Mouse (Mus musculus) thymus, postnatal 36 days (tissue): ENCODE data around the gene Eprs.
"Not testable (repeated sequence)": the region's sequence is repeated elsewhere in the genome, so short reads cannot be mapped to it uniquely, and the experiment has no call there.

Source experiments
- DNase-seq, 2 experiments: peaks; one replicate each; pipeline ENCODE4 v3.0.0; 2022; ENCODE audit warnings: mixed read lengths in 2 of 2

Gene Eprs

DNA sequence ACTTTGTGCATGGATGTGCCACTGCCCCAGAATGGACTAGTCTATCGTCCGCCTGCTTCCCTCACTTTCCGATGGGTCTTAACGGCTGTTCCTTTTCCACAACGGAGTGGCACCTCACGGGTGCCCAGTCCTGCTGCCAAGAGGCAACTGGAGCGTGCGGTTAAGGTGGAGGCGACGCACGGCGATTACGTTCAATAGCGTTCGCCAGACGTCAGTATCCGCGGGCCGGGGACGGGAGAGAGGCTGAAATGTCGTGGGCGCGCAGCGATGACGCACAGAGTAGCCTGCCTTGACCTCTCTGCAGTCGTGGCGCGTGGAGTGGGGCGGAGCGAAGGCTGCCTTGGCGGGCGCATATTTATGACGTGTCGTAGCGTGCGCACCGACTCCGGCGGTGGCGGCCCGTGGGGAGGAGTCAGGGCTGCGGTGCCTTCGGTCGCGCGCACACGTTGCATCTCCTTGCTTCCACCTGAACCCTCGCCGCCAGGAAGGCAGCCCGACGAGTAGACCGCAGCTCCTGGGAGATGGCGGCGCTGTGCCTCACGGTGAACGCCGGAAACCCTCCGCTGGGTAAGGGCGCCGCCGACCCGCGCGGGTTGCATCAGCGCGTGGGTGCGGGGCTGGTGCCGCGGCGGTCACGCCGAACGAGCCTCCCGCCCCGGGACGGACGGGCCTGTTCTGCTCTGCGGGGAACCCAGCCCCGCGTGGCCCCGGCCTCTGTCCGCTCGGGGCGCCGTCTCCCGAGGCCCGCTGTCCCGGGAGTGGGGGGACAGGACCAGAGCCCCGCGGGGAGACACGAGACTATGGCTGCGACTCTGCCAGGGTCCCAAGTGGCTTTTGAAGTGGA is at the start of gene Eprs:
Gene Eprs (plus strand): TSS at position 368 of the 844 bp plus-strand sequence.
- DNase-seq = peak; percentile 99

DNA sequence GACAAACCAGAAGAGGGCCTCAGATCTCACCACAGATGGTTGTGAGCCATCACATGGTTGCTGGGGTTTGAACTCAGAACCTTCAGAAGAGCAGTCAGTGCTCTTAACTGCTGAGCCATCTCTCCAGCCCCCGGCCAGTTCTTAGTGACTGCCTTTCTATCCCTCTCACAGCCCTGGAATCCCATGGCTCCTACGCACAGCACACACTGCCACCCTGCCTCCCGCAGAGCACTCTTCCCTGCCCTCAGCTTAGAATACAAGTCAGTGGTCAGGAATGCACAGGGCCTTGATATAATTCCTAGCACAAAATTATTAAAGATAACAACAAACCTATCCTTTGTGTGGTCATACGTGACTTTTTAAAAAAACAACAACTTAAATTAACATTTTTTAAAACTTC is 48.3 kb upstream of the Eprs start:
- DNase-seq = no peak

DNA sequence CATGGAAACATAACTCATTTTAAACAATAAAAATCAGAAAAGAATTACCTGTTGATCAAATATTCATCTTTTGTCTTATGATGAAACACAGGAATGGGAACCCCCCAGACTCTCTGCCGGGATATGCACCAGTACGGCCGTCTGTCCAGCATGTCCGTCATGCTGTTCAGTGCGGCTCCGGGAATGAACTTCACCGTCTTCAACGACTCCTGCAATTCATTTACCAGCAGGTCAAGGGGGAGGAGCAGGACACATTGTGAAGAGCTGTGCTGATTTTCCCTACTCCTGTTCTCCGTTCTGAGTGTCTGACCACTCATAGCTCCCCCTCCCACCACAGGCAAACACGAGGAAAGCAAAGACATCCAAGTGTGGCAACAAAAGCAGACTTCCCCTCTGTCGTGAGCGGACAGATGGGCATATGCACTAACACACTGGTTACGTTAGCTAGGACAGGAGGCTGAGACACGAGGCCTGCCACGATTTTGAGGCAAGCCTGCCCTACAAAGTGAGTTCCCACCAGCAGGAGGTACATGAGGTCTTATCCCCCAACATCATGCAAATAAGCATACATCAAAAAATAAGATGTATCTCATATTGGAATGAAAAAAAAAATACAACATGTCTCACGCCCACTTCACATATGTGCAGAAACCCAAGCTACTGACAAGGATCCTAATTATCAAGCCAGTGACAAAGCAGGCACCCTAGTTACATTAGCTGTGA is 46.8 kb upstream of the Eprs start:
- no peak for DNase-seq

DNA sequence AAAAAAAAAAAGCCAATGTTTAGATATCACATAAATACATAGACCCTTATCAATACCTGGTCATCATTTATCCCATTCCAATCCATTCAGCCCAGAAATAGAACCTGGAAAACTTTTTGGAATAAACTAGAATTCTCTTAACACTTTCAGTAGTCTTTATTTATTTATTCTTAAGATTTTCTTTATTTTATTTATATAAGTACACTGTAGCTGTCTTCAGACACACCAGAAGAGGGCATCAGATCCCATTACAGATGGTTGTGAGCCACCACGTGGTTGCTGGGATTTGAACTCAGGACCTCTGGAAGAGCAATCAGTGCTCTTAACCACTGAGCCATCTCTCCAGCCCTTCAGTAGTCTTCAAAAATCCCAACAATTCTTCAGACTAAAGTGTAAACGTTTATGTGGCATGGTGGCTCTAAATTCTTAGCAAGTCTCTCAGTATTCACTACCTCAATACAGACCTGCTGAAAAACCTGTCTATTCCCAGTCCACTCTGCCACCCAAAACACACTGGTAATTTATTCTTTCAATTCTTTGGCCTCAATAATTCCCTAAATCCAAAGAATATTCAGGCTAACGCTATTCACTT is 35.0 kb upstream of the Eprs start:
- not testable (repeated sequence) for DNase-seq

DNA sequence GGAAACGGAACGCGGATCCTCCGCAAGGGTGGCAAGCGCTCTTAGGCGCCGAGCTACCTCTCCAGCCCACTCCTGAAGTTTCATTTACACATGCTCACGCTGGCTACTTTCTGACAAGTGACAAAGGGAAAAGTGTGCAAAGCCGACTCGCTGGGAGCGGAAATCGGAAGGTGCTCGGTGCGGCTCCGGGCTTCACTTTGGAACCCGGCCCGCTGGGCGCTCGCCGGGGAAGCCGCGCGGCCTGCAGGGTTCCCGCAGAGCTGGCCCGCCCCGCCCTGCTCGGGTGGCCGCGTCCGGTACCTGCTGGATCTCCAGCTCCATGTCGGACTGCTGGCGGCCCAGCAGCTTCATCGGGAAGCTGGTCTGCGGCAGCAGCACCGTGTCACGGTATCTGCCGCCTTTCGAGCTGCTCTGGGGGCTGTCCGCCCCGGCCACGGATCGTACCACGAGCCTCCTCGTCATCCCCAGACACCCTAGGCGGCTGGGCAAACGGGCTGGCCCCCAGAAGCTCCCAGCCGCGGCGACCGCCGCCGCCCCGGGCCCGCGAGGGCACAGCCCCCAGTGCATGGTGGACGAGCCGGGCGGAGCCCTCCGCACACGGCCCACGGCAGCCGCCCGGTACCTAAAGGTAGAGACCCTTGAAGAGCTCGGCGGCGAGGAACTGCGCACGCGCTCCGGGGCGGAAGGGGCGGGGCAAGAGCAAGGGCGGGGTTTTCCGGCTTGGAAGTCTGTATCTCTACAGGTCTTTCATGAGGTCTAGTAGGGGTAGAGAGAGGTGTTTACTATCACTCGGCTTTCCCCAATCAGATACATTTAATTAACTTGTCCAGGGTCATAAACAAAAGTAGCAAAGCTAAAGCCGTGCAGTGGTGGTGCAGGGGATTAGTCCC is 33.9 kb upstream of the Eprs start, which contains the start of gene Iars2:
Gene Iars2 (minus strand): TSS at position 676 of the 890 bp plus-strand sequence.
- DNase-seq = peak; percentile 94 to 96

DNA sequence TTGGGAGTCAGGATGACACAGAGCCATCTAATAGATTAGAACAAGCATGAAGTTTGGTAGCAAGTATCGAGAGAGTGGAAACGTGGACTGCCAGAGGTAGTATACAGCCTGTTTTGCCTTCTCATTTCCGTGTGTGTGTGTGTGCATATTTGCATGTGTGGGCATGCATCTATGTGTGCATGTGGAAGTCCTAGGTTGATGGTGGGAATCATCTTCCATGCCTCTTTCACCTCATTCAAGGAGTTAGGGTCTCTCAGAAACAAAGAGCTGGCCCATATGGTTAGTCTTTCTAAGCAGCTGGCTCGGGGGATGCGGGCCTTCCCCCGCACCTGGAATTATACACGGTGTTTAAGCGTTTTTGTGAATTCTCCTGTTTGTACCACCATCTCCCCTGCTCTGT is 33.0 kb upstream of the Eprs start:
- DNase-seq = no peak

DNA sequence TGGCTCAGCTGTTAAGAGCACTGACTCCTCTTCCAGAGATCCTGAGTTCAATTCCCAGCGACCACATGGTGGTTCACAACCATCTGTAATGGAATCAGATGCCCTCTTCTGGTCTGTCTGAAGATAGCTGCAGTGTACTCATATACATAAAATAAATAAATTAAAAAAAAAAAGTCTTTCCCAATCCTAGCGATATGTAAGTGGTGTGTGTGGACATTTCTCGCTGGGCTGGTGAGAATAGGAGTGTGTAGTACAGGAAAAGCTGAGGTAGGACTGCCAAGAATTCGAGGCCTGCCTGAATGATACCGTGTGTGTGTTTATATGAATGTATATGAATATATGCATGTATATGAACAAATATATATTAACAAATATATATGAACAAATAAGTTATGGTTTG is 31.5 kb upstream of the Eprs start:
- DNase-seq = no peak

DNA sequence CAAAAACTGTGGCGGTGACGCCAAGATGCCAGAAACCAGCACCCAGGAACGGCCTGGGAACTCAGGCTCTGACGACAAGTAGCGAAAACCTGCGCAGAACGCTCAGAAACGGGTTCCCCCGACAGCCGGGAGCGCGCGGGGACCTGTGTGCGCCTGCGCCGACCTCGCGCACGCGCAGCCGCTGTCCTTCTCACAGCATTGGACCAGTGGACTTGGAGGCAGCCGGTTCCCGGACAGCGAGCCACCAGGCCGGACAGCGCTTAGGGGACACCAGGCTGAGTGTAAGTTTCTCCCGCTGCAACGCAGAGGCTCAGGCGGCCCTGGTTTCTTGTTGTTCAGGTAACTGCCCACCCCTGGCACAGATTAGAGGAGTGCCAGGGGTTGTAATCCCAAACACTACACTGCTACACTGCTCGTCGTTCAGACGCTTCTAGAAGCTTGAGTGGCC is 30.8 kb upstream of the Eprs start, which contains the start of gene Bpnt1:
Gene Bpnt1 (plus strand): TSS at position 167 of the 448 bp plus-strand sequence.
- peak; percentile 75 to 81 for DNase-seq

DNA sequence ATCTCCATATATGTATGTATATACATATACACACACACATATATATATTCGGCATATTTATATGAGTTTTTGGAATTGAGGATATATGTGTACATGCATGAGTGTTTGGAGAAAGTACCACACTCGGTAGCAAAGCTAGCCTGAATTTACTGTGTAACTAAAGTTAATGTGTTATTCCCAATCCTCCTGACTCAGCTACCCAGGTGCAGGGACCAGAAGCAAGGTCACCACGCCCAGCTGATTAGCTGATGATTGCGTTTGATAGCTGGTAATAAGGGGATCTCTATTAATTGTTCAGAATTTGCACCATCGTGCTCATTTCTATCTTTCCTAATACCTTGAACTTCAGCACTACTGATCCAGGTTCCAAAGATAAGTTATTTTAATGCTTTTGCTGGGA is 29.2 kb upstream of the Eprs start:
- DNase-seq = no peak

DNA sequence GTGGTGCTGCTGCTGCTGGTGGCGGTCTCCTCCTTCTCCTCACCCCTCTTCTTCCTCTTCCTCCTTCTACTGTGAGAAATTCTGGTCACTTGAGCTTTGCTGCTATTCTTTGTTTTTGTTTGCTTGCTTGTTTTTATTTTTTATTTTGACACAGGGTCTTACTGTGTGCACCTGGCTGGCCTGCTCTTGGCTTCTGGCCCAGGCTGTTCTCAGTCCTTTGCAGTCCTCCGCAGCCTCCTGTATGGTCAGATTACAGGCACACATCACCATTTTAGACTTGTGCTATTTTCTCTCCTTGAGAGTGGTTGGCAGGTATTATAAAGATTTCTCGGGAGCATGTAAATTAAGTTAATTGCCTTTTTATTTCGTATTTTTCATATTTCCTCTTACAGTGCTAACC is 28.7 kb upstream of the Eprs start:
- DNase-seq = no peak

DNA sequence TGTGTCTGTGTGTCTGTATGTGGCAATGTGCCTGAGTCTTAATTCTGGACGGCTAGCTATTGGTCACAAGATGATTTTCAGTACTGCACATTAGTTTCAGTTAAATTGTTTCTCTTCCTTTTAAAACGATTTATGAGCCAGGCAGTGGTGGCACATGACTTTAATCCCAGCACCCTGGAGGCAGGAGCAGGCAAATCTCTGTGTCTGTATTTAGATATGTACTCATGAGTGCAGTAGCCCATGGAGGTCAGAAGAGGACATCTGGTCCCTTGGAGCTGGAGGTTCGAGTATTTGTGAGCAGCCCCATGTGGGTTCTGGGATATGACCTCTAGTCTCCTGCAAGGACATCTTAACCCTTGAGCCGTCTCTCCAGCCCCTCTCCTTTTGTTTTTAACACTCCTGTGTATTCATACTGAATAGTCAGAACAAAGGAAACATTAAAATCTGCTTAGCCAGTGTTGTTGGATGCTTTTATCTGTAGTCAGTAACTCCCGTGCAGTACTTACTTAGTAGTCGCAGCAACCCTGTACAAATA is 27.5 kb upstream of the Eprs start:
- DNase-seq = no peak

DNA sequence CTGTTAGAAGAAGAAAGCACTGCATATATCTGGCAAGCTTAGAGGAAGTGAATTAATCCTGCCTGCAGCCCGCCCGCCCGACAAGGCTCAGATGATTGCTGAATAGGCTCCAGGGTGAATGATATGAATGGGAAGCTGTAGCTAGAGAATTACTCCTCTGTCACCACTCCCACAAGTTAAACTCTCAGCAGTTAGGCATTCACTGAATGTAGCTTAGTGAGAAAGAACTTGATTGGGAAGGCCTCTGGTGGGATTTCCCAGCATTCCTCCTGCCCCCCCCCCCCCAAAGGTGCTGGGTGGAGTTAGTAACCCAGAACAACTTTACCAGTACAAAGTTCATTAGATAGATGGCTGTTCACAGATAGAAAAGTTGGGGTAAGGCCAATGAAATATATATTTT is 26.3 kb upstream of the Eprs start:
- DNase-seq = no peak

DNA sequence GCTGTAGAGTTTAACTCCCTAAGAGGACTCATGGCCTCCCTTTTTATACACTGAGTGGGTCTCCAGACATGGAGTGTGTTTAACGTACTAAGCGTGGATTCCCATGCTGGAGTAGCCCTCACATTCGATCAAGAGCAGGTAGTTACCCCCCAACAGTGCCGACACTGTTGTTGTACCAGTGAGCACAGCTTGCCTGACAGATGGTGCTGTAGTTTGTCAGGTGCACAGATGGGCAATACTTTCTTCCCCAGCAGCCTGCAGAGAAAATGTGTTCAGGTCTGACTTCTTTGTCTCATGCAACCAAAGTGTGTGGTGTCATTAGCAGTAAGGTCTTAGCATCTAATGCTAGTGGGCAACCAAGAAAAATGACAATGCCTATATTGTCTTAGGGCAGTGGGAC is 20.4 kb upstream of the Eprs start:
- no peak for DNase-seq

DNA sequence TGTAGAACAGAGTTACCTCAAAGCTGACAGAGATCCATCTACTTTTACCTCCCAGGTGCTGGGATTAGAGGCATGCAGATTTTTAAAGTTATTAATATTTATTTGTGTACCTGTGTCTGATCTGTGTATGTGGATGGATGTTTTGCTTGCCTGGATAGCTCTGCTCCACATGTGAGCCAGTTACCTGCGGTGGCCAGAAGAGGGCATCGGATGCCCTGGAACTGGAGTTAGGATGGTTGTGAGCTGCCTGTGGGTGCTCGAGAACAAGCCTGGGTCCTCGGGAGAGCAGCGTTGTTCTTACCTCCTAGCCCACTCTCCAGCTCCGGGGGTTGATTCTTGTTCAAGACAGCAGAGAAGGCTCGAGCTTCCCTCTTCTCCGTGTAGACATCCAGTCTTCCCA is 19.4 kb upstream of the Eprs start:
- DNase-seq = no peak

DNA sequence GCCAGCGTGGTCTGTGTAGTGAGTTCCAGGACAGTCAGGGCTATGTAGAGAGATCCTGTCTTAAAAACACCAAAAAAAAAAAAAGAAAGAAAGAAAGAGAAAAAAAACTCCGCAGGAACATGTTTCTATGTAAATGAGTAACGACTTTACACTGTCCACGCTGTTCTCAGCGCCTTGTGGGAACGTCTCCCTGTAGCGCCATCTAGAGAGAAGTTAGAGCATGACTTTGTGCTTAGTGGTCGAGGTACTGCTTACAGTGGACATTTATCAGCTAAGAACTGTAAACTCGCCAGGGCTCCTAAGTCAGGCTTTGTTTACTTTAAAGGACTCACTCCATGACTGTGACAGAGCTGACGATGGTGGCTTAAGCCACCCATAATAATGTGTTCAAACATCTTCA is 16.7 kb upstream of the Eprs start:
- DNase-seq = no peak

DNA sequence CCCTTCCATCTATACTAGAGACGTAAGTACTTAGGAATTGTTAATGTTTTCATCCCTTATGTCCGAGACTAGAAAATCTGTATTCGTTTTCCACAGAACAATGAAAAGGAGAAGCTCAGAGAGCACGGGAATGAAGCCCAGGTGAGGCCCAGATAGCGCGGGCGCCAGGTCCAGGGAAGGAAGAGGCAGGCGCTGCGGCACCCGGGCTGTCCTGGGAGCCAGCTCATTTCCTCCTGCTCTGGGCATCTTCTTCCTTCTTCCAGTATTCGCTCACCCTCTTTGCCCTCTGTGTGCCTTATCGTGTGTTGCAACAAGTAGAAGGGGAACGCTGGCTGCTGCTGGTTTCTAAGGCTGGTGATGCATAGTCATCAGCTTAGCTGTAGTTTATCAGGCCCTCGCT is 13.1 kb upstream of the Eprs start:
- DNase-seq = no peak

DNA sequence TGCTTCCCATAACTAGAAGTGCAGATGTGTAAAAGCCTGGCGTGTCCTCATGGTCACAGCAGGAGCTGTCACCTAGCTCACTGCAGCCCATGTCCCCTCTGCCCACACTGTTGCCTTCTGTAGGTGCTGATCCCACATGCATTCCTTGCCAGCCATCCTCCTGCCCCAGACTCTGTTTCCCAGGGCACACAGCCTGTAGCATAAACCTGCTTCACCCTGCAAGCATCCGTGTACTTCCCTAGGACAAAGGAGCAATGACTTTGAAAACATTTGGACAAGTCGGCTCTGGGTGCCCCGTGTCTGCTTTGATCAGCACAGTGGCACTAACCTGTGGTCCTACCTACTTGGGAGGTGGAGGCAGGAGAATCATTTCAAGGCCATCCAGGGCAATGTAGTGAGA is 12.2 kb upstream of the Eprs start:
- DNase-seq = no peak

DNA sequence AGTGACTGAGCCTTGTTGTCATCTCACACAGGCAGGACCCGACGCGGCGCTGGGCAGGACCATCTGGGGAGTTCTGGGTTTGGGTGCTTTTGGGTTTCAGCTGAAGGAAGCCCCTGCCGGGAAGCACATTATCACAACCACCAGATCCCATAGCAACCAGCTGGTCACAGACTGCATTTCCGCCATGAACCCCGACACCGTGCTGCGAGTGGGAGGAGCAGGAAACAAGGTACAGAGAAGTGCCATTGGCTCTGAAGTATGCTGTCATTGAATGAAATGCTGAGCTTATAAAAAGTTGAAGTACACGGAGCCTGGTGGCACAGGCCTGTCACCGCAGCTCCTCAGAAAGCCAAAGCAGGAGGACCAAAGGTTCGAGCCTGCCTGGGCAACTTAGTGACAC is 10.7 kb upstream of the Eprs start:
- peak; percentile 5 to 23 for DNase-seq

DNA sequence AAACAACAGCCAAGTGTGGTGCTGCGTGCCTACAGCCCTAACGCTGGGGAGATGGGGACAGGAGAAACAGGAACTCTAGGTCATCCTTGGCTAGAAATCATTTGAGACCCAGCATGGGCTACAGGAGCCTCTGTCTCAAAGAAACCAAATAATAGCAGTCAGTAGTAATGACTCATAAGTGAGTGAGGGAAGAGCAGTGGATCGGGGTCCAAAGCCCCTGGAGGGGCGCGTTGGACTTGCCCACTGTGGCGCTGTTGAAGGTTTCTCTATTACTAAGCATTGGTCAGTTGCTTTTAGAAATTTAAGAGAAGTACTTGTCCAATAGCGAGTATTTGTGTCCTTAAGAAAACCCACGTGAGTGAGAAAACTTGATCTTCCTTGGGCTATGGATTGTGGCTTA is 9.5 kb upstream of the Eprs start:
- no peak for DNase-seq

DNA sequence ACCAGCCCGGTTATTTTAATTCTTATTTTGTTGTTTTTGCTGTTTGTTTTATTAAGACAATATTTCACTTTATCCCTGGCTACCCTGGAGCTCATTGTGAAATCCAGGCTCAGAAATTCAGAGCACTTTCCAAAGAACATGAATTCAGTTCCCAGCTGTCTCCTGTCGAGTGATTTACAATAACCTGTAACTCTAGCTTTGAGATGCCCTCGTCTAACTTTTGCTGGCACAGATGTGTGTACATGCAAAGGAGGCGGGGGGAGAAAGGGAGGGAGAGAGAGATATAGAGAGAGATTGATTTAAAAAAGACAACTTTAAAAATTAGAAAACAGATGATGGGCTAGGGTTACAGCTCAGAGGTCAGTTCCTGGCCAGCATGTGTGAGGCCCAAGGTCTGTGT is 8.1 kb upstream of the Eprs start:
- no peak for DNase-seq

DNA sequence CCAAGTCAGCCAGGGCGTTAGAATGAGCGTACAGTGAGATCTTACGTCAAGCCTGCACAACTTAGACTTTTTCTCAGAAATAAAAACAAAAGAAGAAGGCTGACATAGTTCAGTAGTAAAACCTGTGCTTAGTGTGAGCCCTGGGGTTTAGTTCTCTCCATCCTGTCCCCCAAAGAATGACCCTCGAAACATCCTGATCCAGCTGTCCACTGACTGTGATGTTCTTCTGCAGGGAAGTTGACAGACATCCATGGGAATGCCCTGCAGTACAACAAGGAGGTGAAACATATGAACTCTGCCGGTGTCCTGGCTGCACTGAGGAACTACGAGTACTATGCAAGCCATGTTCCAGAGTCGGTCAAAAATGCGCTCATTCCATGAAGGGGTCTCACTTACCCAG is 6.6 kb upstream of the Eprs start:
- no peak for DNase-seq

DNA sequence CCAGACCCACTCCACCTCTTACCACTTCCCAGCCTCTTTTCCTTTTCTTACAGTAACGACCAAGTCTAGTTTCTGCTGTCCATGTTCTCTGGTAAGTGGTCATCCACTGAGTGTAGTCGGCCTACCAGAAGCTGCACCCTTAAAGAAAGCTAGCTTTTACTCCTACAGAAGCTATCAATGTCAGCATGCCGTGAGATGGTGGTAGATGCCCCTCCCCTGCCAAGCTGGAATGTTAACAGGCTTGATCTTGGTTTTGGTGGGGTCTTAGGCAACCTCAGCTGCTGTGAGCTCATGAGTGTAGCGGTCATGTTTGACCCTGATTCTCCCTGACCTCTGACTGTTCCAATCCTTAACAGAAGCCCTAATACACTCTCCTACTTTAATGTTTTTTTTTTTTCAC is 4.6 kb upstream of the Eprs start:
- no peak for DNase-seq
